Mouse (Mus musculus) testis, adult 2 months (tissue): ENCODE measurements at regions not wholly inside any gene's neighbourhood (a gene's known extent, or its start where the extent isn't known, plus 50 kb on each side); places are given as distances from the start of the nearest gene placed in this dataset.

Experiments
- CTCF ChIP-seq: fragments of 200-500 bp; IDR thresholded peaks from 2 replicates; pipeline ENCODE4 v1.5.1; 2012; ENCODE audit warnings: low read depth, mild to moderate bottlenecking, inconsistent platforms, low read length, moderate library complexity; ENCODE audit not compliant: control insufficient read depth, insufficient read depth, insufficient replicate concordance
- POLR2A ChIP-seq: fragments of 200-500 bp; IDR thresholded peaks from 2 replicates; pipeline ENCODE4 v1.6.1; 2012; ENCODE audit warnings: low read depth, mild to moderate bottlenecking, inconsistent platforms, low read length, moderate library complexity; ENCODE audit not compliant: control insufficient read depth

DNA sequence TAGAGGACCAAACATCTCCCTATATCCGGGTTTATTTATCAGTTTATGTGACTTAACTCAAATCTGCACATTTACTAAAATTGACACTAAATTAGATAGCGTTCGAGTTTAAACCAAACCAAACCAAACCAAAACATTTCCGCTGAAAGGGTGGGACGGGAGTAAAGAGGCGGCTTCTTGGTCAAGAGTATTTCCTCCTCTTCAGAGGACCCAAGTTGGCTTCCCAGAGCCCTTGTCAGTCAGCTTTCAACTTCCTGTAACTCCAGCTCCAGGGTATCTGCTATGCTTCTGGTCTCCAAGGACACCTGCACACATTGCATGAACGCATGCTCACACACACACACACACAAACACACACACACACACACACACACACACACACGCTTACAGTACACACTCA lies 137.4 kb upstream of the Rap1b start:
- TF ChIP-seq CTCF (no peak), POLR2A (no peak)
